Mouse (Mus musculus) lung, postnatal 4 days (tissue): ENCODE measurements around the gene Vmn1r46.
"Not testable (repeated sequence)": the region's sequence is repeated elsewhere in the genome, so short reads cannot be mapped to it uniquely, and the experiment has no call there.

Source experiments
- DNase-seq, 2 experiments: peaks; one replicate each; pipeline ENCODE4 v3.0.0; 2021

Vmn1r46 gene

DNA sequence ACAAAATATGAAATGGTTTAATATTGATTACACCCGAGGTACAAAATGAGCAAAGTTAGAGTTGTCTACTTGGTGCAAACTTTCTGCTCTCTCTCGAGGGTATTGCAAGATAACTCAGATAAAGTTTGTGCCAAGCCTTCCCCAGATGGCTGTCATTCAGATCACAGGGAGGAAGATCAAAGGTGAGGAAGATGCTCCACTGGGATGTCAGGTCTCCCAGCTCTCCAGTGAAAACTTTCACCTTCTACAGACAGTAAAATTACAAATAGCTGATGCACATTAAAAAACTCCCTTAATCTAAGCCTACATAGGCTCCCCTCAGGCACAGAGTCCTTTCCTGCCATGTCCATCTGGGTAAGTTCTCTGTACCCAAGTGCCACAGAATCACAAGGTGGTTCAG, at the start of gene Vmn1r46:
Gene Vmn1r46, plus strand, starts transcription at position 301 of the 400 bp plus-strand sequence.
- no peak for DNase-seq

DNA sequence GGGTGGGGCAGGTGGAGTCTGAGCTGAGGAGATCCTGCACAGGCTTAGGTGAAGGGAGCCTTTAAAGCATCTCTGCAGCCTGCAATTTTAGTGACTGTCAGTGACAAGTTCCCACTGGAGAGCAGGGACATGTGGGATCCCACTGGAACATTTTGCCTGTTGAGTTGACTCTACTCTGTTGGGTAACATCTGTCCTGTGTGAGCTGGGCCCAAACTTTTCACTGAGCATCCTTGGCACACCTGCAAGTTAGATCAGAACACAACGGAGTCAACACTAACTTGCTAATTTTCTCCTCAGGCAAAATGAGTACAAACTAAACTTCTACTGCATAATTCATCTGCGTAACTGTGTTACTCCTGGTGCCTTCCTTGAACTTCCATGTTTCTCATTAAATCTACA, 28.6 kb upstream of the Vmn1r46 start, which contains the start of gene Vmn1r45:
Gene Vmn1r45, minus strand, starts transcription at position 101 of the 400 bp plus-strand sequence.
- DNase-seq: not testable (repeated sequence)

DNA sequence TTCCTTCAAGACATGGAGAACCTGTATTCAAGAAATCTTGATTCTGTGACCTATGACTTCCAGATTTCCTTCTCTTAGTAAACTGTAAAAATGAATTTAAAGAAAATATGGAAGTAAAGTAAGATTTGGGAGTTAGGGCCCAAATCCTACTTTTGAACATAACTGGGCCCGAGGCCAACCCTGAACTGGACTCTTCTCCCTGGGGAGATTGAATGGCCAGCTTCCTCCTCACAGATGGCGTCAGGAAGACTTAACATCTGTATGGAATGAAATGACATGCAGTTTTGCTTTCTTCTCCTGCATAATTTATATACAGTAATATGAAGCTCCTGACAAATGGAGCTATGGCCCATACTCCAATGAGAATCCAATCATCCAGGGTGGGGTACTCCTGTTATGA, 28.2 kb upstream of the Vmn1r46 start:
- DNase-seq: no peak

DNA sequence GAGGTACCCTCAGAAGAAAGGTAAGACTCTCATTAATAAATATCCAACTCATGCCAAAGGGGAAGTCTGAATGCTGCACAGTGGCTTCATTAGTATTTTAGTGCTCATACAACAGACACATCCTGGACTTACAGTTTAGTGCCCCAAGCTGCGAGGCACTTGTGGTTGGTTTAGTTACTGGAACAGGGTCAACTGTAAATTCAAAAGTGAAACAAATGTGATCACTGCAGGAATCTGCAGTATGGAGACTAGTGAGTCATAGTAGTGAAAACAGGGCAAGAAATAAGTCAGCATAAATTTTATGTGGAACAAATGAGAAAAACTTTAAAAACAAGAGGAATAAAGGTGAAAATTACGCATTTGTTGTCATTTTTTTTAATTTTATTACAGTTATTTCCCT, 15.6 kb upstream of the Vmn1r46 start:
- DNase-seq: no peak

DNA sequence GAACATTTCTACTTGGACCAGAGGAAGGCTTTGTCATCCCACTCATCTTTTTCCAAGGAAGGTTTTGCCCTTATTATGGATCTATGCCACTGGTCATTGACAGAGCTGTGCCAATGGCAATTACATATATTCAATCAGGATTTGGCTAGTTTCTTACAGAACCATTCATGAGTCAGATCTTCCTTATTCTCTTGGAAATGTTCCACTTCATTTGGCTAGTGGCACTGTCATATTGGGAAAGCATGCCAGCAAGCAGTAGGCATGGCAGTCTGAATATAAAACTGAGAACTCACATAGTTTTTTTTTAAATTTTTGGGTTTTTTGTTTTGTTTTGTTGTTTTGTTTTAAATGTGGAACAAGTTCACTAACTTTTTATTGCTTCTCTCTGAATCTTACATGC, 2.8 kb upstream of the Vmn1r46 start:
- DNase-seq: no peak

DNA sequence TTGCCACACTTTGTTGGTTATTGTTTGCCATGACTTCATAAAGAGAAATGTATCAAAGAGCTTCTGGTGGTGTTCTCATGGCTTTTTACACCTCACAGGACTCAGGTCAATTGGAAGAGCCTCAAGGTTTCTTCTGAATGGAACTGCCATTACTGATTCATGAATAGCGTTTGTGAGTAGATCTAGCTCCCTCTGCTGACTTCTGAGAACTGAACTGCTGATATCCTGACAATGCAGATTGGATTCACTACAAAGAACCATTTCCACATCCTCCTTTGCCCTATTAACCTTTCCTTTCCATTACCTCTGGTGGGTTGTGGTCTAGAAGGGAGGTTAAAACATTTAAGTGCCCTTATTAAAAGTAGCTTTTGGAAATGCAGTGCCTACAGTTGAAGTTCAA, 16.9 kb downstream of the Vmn1r46 start:
- no peak for DNase-seq

DNA sequence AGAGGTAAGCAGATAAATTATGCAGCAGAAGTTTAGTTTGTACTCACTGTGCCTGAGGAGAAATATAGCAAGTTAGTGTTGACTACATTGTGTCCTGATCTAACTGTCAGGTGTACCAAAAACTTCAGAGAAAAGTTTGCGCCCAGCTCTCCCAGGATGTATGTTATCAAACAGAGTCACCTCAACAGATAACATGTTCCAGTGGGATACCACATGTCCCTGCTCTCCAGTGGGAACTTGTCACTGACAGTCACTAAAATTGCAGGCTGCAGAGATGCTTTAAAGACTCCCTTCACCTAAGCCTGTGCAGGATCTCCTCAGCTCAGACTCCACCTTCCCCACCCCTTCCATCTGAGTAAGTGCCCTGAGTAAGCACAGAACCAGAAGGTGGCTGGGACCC, 46.7 kb downstream of the Vmn1r46 start, which contains the start of gene Vmn1r47:
Gene Vmn1r47, plus strand, starts transcription at position 301 of the 400 bp plus-strand sequence.
- not testable (repeated sequence) for DNase-seq
